Mouse (Mus musculus): ENCODE results near the gene Ubald2. TPM values are rescaled to one million over a fixed set of nuclear protein-coding genes. Genes with fewer than 3 reads are reported as not detected.
A peak's percentile ranks its signal among the peaks of the same experiment; 100 is the strongest.

Gene Ubald2
- polyA plus RNA-seq, 1 experiment from 2014 or later = 60.2 TPM

DNA sequence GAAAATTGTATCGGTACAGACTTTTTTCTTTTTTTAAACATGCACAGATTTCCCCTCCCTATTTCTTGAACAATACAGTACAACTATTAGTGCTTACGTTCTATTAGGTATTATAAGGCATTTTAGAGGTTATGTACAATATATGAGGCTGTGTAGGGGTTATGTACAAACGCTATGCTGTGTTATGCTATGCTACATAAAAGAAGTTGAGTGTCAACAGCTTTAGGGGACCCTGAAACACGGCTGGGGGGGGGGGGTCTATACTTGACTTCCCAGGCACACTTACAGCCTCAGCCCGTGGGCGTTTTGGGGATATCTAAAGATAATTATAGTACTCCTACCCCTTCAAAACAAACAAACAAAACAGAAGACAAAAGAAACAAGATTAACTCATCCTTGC lies 1.8 kb upstream of the Ubald2 start:
- no peak for ATAC-seq
- Histone ChIP-seq H3K27me3 (replicated peaks; ENCODE audit: control insufficient read depth, insufficient read depth, low read length) (no peaks in the 10 kb centered on the region), H3K27ac (ENCODE audit: low read depth, low read length) (peak overlapping the region; percentile 96), H3K4me1 (replicated peaks; ENCODE audit: control insufficient read depth, insufficient read depth, low read length) (peaks cover 10% of the 10 kb centered on the region), H3K36me3 (ENCODE audit: control insufficient read depth, insufficient read depth) (peaks cover 5% of the 10 kb centered on the region), H3K9me3 (ENCODE audit: control insufficient read depth) (no peaks in the 10 kb centered on the region), H3K4me2 (replicated peaks; ENCODE audit: low read depth) (peak overlapping the region; percentile 44), H3K4me3 (ENCODE audit: low read depth, low read length) (no peak overlapping the region), H3K9ac (ENCODE audit: low read depth, low read length) (peak overlapping the region; percentile 42; the same call in 1 of the 2 replicates)
- WGBS = 34% methylated on average over 6 of the region's 6 CpGs
- TF ChIP-seq CTCF (IDR thresholded peaks at IDR 0.05; ENCODE audit: low read depth) = no peak

- no peak for ATAC-seq
- H3K4me1 ChIP-seq (replicated peaks; ENCODE audit: control insufficient read depth, insufficient read depth, low read length) = peaks cover 10% of the 10 kb centered on the region
- no peak overlapping the region for H3K4me3 ChIP-seq (ENCODE audit: low read depth, low read length)
- no peaks in the 10 kb centered on the region for H3K9me3 ChIP-seq (ENCODE audit: control insufficient read depth)
- TF ChIP-seq CTCF (IDR thresholded peaks at IDR 0.05; ENCODE audit: low read depth) = no peak
- peaks cover 12% of the 10 kb centered on the region for H3K36me3 ChIP-seq (ENCODE audit: control insufficient read depth, insufficient read depth)
- 55% methylated on average over 8 of the region's 8 CpGs for WGBS
- H3K4me2 ChIP-seq (replicated peaks; ENCODE audit: low read depth) = peak overlapping the region; percentile 44; the same call in 1 of the 2 replicates
- peak overlapping the region; percentile 96 for H3K27ac ChIP-seq (ENCODE audit: low read depth, low read length)
- no peak overlapping the region; the same call in 1 of the 2 replicates for H3K9ac ChIP-seq (ENCODE audit: low read depth, low read length)
- H3K27me3 ChIP-seq (replicated peaks; ENCODE audit: control insufficient read depth, insufficient read depth, low read length) = no peaks in the 10 kb centered on the region
Observed at GRCm38 (mm10) chr11:116432593-116433355, 1.1 kb upstream of the Ubald2 start.

- WGBS = under 1% methylated on average over 42 of the region's 67 CpGs
- H3K27me3 ChIP-seq (replicated peaks; ENCODE audit: control insufficient read depth, insufficient read depth, low read length) = no peaks in the 10 kb centered on the region
- peak overlapping the region; percentile 76 for H3K4me3 ChIP-seq (ENCODE audit: low read depth, low read length)
- no peaks in the 10 kb centered on the region for H3K9me3 ChIP-seq (ENCODE audit: control insufficient read depth)
- H3K27ac ChIP-seq (ENCODE audit: low read depth, low read length) = peak overlapping the region; percentile 93
- H3K36me3 ChIP-seq (ENCODE audit: control insufficient read depth, insufficient read depth) = peaks cover 20% of the 10 kb centered on the region
- H3K4me2 ChIP-seq (replicated peaks; ENCODE audit: low read depth) = peak overlapping the region; percentile 72
- peak overlapping the region; percentile 79 for H3K9ac ChIP-seq (ENCODE audit: low read depth, low read length)
- ATAC-seq = no peak
- peaks cover 10% of the 10 kb centered on the region for H3K4me1 ChIP-seq (replicated peaks; ENCODE audit: control insufficient read depth, insufficient read depth, low read length)
- no peak for TF ChIP-seq CTCF (IDR thresholded peaks at IDR 0.05; ENCODE audit: low read depth)
Observed at GRCm38 (mm10) chr11:116434287-116434966, 533 bp downstream of the Ubald2 start.

GRCm38 (mm10) chr11:116434967-116435752 lies 1.3 kb downstream of the Ubald2 start:
- Histone ChIP-seq H3K36me3 (ENCODE audit: control insufficient read depth, insufficient read depth) (peaks cover 23% of the 10 kb centered on the region), H3K4me2 (replicated peaks; ENCODE audit: low read depth) (peak overlapping the region; percentile 72), H3K9ac (ENCODE audit: low read depth, low read length) (peak overlapping the region; percentile 79), H3K9me3 (ENCODE audit: control insufficient read depth) (no peaks in the 10 kb centered on the region), H3K4me3 (ENCODE audit: low read depth, low read length) (peak overlapping the region; percentile 76), H3K27ac (ENCODE audit: low read depth, low read length) (peak overlapping the region; percentile 93), H3K4me1 (replicated peaks; ENCODE audit: control insufficient read depth, insufficient read depth, low read length) (peaks cover 10% of the 10 kb centered on the region), H3K27me3 (replicated peaks; ENCODE audit: control insufficient read depth, insufficient read depth, low read length) (no peaks in the 10 kb centered on the region)
- ATAC-seq = no peak
- 36% methylated on average over 12 of the region's 12 CpGs for WGBS
- no peak for TF ChIP-seq CTCF (IDR thresholded peaks at IDR 0.05; ENCODE audit: low read depth)

DNA sequence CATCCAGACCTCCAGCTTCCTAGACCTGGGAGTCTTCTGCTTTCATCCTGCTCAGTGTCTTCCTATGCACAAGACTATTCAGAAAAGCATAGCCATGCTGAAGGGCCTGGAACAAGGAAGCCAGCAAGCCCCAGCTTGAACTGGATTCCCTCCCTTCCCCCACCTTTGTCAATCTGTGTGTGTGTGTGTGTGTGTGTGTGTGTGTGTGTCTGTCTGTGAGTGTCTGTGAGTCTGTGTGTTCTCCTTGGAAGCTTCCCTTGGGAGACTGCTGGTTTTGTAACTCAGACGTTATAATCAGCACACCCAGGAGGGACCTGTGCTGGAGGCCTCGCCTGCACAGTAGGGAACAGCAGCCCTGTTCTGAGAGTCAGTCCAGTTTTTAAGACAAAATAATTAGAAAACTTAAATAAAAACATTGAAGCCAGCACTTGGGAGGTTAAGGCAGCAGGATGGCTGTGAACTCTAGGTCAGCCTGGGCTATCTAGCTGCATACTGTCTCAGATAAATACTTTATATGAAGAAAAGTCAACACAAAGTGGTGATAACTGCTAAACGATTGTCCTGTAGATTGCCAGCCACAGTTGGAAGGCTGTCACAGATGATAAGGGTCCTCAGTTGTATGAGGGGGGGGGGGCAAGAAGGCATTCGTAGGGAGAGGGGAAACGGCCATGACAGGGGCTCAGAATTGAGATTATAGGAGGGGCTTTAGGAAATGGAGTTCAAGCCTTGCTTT lies 2.3 kb downstream of the Ubald2 start:
- no peak for TF ChIP-seq CTCF (IDR thresholded peaks at IDR 0.05; ENCODE audit: low read depth)
- WGBS = 21% methylated on average over 5 of the region's 5 CpGs
- Histone ChIP-seq H3K9ac (ENCODE audit: low read depth, low read length) (peak overlapping the region; percentile 37; the same call in 1 of the 2 replicates), H3K9me3 (ENCODE audit: control insufficient read depth) (no peaks in the 10 kb centered on the region), H3K4me1 (replicated peaks; ENCODE audit: control insufficient read depth, insufficient read depth, low read length) (peaks cover 10% of the 10 kb centered on the region), H3K27ac (ENCODE audit: low read depth, low read length) (peak overlapping the region; percentile 93), H3K36me3 (ENCODE audit: control insufficient read depth, insufficient read depth) (peaks cover 23% of the 10 kb centered on the region), H3K27me3 (replicated peaks; ENCODE audit: control insufficient read depth, insufficient read depth, low read length) (no peaks in the 10 kb centered on the region), H3K4me2 (replicated peaks; ENCODE audit: low read depth) (peak overlapping the region; percentile 72), H3K4me3 (ENCODE audit: low read depth, low read length) (peak overlapping the region; percentile 76)
- no peak for ATAC-seq
